Mouse (Mus musculus) testis, adult 2 months (tissue): ENCODE measurements around the gene Tbx10.

Source experiments
- CTCF ChIP-seq: fragments of 200-500 bp; IDR thresholded peaks from 2 replicates; pipeline ENCODE4 v1.5.1; 2012; ENCODE audit warnings: low read depth, mild to moderate bottlenecking, inconsistent platforms, low read length, moderate library complexity; ENCODE audit not compliant: control insufficient read depth, insufficient read depth, insufficient replicate concordance
- POLR2A ChIP-seq: fragments of 200-500 bp; IDR thresholded peaks from 2 replicates; pipeline ENCODE4 v1.6.1; 2012; ENCODE audit warnings: low read depth, mild to moderate bottlenecking, inconsistent platforms, low read length, moderate library complexity; ENCODE audit not compliant: control insufficient read depth

- TF ChIP-seq CTCF (no peak), POLR2A (no peak)
Observed at GRCm38 (mm10) chr19:3997231-3997630, 4.7 kb downstream of the Tbx10 start.
